Mouse (Mus musculus) kidney, postnatal 25 days (tissue): Measurements from ENCODE around the gene Rnf11.

Source experiments
- DNase-seq, 2 experiments: peaks; one replicate each; pipeline ENCODE4 v3.0.0; 2021; ENCODE audit warnings: mixed read lengths in 2 of 2

Rnf11 gene

DNA sequence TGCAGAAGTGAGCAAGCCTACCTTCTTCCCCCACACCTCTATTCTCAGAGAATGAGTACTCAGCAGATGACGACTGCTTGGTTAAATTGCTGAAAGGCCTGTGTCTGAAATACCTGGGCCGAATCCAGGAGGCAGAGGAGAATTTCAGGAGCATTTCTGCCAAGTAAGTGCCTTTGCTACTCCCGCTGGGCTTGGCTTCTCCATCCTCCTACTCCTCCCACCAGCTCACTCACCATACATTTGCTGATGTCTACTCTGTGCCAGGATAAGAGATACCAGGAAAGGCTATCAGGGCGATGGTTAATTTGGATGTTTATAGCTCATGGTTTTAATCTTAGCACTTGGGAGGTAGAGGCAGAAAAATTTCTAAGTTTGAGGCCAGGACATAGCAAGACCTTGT is 41.9 kb downstream of the Rnf11 start:
- no peak for DNase-seq

DNA sequence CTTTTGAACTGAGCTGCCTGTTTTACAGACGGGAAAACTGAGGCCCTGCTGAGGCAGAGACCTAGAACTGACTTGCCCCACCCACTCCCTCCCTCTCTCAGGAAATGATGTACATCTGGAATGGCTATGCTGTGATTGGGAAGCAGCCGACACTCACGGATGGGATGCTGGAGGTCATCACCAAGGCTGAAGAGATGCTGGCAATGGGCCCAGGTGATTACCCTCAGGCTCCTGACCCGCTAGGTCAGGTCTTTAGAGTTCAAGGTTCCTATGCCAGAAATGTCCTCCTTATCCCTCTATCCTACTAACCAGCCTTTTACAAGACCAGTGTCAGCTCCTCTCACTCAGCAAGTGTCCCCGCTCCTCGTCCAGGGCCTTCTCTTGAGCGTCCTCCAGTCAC is 42.4 kb downstream of the Rnf11 start:
- DNase-seq, result peak in 1 of 2 experiments; percentile 59

GRCm38 (mm10) chr4:109441000-109441399 is 43.5 kb downstream of the Rnf11 start:
- peak in 1 of 2 experiments; percentile 39 for DNase-seq

DNA sequence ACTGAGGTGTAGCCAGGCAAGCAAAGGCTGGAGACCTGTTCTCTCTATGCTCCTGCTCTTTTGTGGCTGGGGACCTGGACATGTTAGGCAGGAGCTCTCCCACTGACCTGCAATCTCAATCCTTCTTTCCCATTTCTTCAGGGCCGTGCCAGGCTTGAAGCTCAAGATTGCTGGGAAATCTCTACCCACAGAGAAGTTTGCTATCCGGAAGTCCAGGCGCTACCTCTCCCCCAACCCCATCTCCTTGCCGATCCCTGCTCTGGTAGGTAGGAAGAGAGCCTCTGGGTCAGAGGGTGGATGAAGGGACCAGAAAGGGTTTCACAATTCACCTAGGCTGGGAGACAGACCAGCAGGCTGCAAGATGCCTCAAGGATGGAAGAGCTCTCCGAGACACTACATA is 44.1 kb downstream of the Rnf11 start:
- DNase-seq, result no peak

GRCm38 (mm10) chr4:109439825-109440248 is 44.7 kb downstream of the Rnf11 start:
- no peak for DNase-seq

- no peak for DNase-seq
Observed at GRCm38 (mm10) chr4:109439101-109439500, 45.4 kb downstream of the Rnf11 start.

GRCm38 (mm10) chr4:109437913-109438878 is 46.3 kb downstream of the Rnf11 start:
- peak; percentile 63 to 74 for DNase-seq

DNA sequence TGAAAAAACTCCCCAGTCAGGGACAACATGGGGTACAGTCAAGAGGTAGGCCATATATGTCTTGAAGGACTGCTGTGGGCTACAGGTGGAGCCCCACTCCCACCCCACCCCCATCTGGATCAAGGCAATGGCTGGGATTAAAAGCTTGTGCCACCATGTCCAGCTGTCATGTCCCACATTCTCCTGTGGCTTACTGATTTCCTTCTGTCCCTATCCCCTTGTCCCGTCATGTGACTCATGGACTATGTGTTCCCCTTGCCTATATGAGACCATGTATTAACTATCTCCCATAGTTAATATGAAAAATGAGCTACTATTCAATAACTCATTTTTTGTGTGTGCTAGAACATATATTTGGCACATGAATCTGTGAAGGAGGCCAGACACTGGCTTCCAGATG is 50.3 kb downstream of the Rnf11 start:
- no peak for DNase-seq

- peak; percentile 48 to 74 for DNase-seq
Observed at GRCm38 (mm10) chr4:109433641-109434040, 50.9 kb downstream of the Rnf11 start.

DNA sequence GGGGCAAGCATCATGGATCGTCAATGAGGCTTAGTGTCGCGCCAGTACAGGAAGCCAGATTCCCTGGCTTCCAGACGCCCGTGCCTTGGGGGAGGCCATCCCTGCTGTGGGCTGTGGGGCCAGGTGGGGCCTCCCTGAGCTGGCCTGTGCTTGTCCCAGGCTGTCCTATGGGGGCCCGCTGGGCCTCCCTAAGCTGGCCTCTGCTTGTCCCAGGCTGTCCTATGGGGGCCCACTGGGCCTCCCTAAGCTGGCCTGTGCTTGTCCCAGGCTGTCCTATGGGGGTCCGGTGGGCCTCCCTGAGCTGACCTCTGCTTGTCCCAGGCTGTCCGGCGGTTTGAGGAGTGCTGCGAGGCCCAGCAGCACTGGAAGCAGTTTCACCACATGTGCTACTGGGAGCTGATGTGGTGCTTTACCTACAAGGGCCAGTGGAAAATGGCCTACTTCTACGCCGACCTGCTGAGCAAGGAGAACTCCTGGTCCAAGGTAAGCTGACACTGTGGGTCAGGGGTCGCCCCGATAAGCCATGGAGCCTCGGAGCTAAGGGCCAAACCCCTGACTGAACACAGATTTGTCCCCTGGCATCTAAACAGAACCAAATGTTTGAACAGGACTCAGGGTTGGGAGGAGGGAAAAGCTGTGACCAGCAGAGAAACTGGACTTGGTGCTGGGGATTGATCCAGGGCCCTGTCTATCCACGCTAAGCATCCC is 51.7 kb downstream of the Rnf11 start:
- no peak for DNase-seq

DNA sequence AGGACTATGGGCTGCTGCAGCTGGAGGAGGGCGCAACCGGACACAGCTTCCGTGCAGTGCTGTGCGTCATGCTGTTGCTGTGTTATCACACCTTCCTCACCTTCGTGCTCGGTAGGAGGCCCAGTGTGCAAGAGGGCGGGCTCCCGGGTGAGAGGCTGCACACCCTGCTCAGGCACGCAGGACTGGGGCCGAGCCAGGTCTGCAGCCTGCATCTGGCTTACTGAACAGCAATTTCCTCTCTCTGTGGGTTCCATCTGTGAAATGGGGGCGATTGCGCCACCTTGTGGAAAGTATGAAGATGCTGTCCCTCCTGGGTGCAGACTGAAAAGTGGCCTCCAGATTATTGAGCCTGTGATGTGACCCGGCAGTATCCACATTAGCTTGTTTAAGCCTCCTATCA is 53.7 kb downstream of the Rnf11 start:
- peak; percentile 67 to 77 for DNase-seq

DNA sequence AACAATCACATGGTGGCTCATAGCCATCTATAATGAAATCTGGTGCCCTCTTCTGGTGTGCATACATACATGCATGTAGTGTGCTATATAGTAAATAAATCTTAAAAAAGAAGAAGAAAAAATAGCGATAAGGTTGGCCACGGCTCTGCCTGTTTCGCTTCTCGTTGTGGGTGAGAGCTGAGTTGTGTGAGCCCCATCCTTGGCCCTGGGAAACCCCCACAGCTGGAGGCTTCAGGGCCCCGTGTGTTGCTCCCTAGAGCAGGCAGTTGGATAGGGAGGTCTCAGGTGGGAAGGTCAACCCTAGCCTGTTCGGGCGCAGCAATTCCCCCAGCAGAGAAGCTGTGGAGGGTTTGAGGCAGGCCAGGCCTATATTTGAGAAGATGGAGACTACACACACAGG is 54.3 kb downstream of the Rnf11 start:
- DNase-seq, result no peak

GRCm38 (mm10) chr4:109427058-109427457 is 57.5 kb downstream of the Rnf11 start:
- no peak for DNase-seq

DNA sequence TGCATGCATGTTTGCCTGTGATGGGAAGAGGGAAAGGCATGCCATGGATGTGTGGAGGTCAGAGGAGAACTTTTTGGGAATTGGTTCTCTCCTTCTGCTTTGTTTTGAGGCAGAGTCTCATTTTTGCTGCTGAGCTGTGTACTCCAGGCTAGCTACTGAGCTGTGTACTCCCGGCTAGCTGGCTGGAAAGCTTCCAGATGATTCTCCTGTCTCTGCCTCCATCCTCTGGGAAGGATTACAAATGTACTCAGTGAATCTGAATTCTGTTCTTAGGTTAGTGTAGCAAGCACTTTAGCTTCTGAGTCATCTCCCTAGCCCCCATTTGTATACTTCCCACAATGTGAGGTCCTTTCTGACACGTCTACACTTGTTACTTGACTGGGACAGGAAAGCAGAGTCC is 61.1 kb downstream of the Rnf11 start:
- DNase-seq, result no peak

- peak; percentile 56 to 78 for DNase-seq
Observed at GRCm38 (mm10) chr4:109422436-109422835, 62.1 kb downstream of the Rnf11 start.

DNA sequence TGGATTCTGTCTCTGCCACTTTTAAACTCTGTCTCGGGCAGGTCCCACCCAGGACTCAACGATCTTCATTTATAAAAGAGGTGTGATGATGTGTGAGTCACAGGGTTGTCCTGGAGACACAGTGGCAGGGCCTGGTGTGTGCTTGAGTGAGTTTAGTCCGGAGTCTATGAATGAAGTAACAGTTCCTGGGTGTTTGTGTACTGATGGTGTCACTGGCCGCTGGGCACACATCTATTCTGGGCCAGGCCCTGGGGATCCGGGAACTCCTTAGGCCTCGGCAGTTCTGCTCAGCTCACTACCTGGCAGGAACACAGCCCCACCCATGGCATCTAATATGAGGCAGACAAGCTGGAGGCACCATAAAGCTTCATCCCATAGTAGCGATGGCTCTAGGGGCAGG is 62.9 kb downstream of the Rnf11 start:
- DNase-seq, result no peak

DNA sequence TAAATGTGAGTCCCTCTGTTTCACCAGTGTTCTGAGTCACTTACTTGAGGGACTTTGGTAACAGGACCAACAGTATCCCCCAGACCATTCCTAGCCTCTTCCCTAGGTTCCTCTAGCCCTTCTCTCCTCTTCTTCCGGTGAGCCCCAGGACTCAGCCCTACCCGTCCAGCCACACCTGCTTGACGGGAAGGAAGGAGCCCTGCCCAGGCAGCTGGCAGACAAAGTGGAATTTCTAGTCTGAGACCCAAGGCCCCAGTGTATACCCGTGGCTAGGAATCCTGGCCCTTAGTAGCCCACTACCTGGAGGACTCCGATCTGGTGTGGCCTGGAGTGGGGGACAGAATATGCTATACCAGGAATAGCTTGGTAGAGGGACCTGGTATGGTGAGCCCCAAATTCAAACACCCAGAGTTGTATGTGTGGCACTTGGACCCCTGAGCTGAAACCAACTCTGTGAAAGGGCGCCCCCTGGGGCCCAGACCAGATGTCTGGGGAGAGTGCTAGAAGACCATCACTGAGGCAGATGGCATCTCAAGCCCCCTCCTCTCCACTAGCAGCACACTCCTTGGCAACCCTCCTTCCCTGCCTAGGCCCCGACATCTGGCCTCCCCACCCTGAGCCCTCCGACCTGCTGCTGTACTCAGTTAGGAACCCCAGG is 64.3 kb downstream of the Rnf11 start:
- peak in 1 of 2 experiments; percentile 49 for DNase-seq

- DNase-seq, result peak; percentile 36 to 81
Observed at GRCm38 (mm10) chr4:109419563-109419962, 65.0 kb downstream of the Rnf11 start.

GRCm38 (mm10) chr4:109419017-109419416 is 65.5 kb downstream of the Rnf11 start:
- DNase-seq, result peak; percentile 59 to 82

DNA sequence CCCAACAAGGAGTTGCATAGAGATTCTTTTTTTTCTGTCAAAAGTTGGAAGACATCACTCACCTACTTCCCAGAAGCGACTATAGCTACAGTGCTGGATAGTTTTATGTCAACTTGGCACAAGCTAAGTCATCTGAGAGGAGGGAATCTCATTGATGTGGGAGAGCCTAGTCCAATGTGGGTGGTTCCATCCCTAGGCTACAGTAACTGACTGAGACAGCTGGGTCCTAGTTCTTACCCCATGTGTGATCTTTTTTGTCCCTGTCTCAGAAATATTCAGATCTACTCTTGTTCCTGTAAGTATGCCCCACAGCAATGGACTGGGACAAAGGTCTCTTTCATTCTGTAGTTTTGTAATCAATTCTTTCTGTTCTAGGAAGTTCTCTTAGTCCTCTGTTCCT is 66.5 kb downstream of the Rnf11 start:
- DNase-seq, result no peak

DNA sequence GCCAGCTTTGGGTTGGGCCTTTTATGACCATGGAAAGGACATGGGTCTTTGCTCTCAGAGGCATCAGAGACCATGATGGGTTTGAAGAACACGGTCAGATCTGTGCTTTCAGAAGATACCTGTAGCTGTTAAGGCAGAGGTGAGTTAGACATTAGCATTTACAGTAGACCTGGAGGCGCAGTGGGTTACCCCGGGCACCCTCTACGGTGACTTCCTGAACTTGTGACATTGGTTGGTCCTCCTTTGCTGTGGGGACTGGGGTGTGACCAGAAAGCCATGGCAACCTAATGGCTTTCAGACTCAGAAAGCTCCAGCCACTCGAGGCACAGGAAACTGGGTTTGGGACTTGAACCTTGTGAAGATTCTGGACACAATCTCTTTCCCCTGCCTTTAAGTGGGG is 72.3 kb downstream of the Rnf11 start:
- no peak for DNase-seq

- no peak for DNase-seq
Observed at GRCm38 (mm10) chr4:109411377-109411967, 73.1 kb downstream of the Rnf11 start.
